Mouse (Mus musculus) ovary, postnatal 36 days (tissue): ENCODE results near the gene Gm5640.
"Not testable (repeated sequence)": the region's sequence is repeated elsewhere in the genome, so short reads cannot be mapped to it uniquely, and the experiment has no call there.

Experiments used
- DNase-seq: peaks from one replicate; pipeline ENCODE4 v3.0.0; 2022; ENCODE audit warnings: low spot score, mixed read lengths

Gene Gm5640

GRCm38 (mm10) chrX:74645466-74646323 is at the start of gene Gm5640:
Gene Gm5640 (minus strand): TSS chrX:74645635.
- DNase-seq, result not testable (repeated sequence)

GRCm38 (mm10) chrX:74646393-74646792 is 958 bp upstream of the Gm5640 start:
- not testable (repeated sequence) for DNase-seq

- DNase-seq, result no peak
Observed at GRCm38 (mm10) chrX:74592379-74592778, 53.1 kb downstream of the Gm5640 start, which contains the start of gene Olfr1325. Gene Olfr1325 (plus strand): TSS chrX:74592679.
